Mouse (Mus musculus): ENCODE measurements around the gene Il10rb. TPM values are rescaled to one million over a fixed set of nuclear protein-coding genes. Genes with fewer than 3 reads are reported as not detected.

The Il10rb gene
- polyA plus RNA-seq, 1 experiment from 2014 or later = 52.3 TPM

DNA sequence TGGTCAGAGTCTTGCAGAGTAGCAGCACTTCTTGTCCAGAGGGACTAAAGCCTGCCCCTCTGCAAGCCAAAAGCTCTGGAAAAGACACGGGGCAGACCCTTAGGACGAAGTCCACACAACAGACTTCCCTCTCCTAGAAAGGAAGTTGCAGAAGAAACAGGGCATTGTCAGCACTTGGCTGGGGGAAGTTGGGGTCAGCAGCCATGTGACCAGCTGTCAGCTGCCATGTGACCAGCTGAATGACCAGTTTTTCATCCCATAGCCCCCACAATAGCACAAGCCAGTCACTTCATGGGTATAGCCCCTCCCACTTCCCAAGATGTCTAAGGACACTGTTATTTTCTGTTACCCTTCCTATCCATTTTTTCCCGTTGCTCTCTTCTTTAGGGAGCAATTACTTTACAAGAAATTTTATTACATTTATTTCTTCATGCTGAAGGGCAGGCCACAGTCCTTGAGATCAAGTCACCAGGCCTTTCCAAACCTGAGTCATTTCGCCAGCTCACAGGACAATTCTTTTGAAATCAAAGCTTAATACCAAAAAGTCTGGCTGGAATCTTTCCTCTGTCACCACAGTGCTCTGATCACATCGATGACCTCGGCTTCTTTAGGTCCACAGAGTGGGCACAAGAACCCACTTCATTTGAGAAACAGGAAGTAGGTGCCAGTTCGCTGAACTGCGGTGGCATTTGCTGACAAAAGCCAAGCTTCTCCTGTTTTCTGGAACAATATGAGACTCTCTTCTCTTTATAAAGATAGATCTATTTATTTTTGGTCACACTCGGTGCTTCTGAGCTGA lies 9.6 kb downstream of the Il10rb start:
- TF ChIP-seq CTCF (IDR thresholded peaks at IDR 0.05; ENCODE audit: low read depth) = no peak
- no peak for TF ChIP-seq EP300 (optimal IDR thresholded peaks at IDR 0.05)
- Histone ChIP-seq H3K9me3 (ENCODE audit: control insufficient read depth, low read length) (no peaks in the 10 kb centered on the region), H3K4me1 (replicated peaks; ENCODE audit: control insufficient read depth, insufficient read depth) (no peaks in the 10 kb centered on the region), H3K27me3 (ENCODE audit: control insufficient read depth, insufficient read depth, low read length) (no peaks in the 10 kb centered on the region), H3K4me2 (replicated peaks; ENCODE audit: low read depth) (no peak overlapping the region), H3K27ac (replicated peaks) (no peak overlapping the region), H3K9ac (ENCODE audit: low read length) (no peak overlapping the region), H3K36me3 (ENCODE audit: control insufficient read depth, insufficient read depth, low read length) (peaks cover 22% of the 10 kb centered on the region), H3K4me3 (ENCODE audit: low read depth, low read length) (no peak overlapping the region)
- ATAC-seq (ENCODE audit: low FRiP score, low TSS enrichment) (no peak), DNase-seq (ENCODE audit: low spot score) (no peak)
- WGBS = 84% methylated on average over 9 of the region's 9 CpGs

DNA sequence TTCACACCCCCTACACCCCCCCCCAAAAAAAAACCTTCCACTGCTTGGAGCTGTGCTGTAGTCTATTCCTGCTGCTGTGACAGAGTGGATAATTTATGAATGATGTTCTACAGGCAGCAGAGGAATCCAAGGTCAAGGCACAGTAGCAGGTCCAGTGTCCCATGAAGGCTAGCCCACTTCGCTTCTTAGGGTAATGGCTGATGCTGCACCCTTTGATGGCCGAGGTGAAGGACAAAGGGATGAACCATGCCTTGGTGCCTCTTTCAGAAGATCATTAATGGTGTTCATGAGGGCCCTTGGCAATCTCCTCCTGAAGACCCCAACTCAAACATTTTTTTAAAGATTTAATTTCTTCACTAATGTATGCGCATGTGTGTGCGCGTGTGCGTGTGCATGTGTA lies 10.4 kb downstream of the Il10rb start:
- Histone ChIP-seq H3K36me3 (ENCODE audit: control insufficient read depth, insufficient read depth, low read length) (peaks cover 23% of the 10 kb centered on the region), H3K27me3 (ENCODE audit: control insufficient read depth, insufficient read depth, low read length) (no peaks in the 10 kb centered on the region), H3K9me3 (ENCODE audit: control insufficient read depth, low read length) (no peaks in the 10 kb centered on the region), H3K4me1 (replicated peaks; ENCODE audit: control insufficient read depth, insufficient read depth) (no peaks in the 10 kb centered on the region), H3K9ac (ENCODE audit: low read length) (no peak overlapping the region), H3K27ac (replicated peaks) (no peak overlapping the region), H3K4me2 (replicated peaks; ENCODE audit: low read depth) (no peak overlapping the region), H3K4me3 (ENCODE audit: low read depth, low read length) (no peak overlapping the region)
- WGBS = 96% methylated on average over 6 of the region's 6 CpGs
- ATAC-seq (ENCODE audit: low FRiP score, low TSS enrichment) = no peak
- TF ChIP-seq CTCF (IDR thresholded peaks at IDR 0.05; ENCODE audit: low read depth) = no peak
- no peak for TF ChIP-seq EP300 (optimal IDR thresholded peaks at IDR 0.05)
- no peak for DNase-seq (ENCODE audit: low spot score)

DNA sequence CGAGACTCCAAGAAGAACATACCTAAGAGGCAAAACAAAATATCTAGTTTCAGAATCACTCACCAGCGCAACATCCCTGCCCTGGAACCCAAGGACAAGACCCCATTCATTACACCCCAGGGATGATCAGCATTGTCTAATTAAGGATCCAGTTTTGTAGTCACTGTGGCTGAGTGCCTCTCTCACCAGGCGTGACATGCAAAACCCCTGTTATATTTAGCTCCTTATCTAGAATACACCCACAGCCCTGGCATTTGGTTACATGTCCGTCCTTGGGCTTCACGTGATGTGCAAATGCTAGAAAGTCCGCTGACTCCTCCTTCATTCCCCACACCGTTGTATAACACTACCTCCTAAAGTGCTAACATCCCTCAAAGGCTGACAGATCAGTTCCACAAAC lies 11.0 kb downstream of the Il10rb start:
- no peaks in the 10 kb centered on the region for H3K9me3 ChIP-seq (ENCODE audit: control insufficient read depth, low read length)
- H3K27ac ChIP-seq (replicated peaks) = no peak overlapping the region
- H3K4me2 ChIP-seq (replicated peaks; ENCODE audit: low read depth) = no peak overlapping the region
- H3K36me3 ChIP-seq (ENCODE audit: control insufficient read depth, insufficient read depth, low read length) = peaks cover 26% of the 10 kb centered on the region
- DNase-seq (ENCODE audit: low spot score) = no peak
- 66% methylated on average over 7 of the region's 7 CpGs for WGBS
- H3K4me3 ChIP-seq (ENCODE audit: low read depth, low read length) = no peak overlapping the region
- TF ChIP-seq CTCF (IDR thresholded peaks at IDR 0.05; ENCODE audit: low read depth) (no peak), EP300 (optimal IDR thresholded peaks at IDR 0.05) (no peak)
- no peak for ATAC-seq (ENCODE audit: low FRiP score, low TSS enrichment)
- no peaks in the 10 kb centered on the region for H3K4me1 ChIP-seq (replicated peaks; ENCODE audit: control insufficient read depth, insufficient read depth)
- no peak overlapping the region for H3K9ac ChIP-seq (ENCODE audit: low read length)
- H3K27me3 ChIP-seq (ENCODE audit: control insufficient read depth, insufficient read depth, low read length) = no peaks in the 10 kb centered on the region

DNA sequence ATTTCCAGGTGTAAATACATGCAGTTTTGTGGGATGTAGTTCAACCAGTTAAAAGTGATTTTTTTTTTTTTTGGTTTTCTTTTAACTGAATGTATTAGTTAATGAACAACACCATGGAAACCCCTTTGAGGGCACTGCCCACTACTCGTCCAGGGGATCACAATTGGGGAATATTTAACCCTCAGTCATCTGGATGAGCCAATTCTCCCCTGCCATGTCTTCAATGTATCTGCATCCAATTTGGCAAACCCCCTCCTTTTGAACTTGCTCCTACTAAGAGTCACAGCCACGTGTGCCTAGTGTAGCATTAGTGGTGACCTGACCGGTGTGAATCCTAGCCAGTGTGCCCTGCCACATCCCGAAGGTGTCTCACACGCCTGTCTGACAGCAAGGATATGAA lies 12.6 kb downstream of the Il10rb start:
- Histone ChIP-seq H3K4me2 (replicated peaks; ENCODE audit: low read depth) (no peak overlapping the region), H3K9me3 (ENCODE audit: control insufficient read depth, low read length) (no peaks in the 10 kb centered on the region), H3K36me3 (ENCODE audit: control insufficient read depth, insufficient read depth, low read length) (peaks cover 25% of the 10 kb centered on the region), H3K27ac (replicated peaks) (no peak overlapping the region), H3K4me3 (ENCODE audit: low read depth, low read length) (no peak overlapping the region), H3K27me3 (ENCODE audit: control insufficient read depth, insufficient read depth, low read length) (no peaks in the 10 kb centered on the region), H3K4me1 (replicated peaks; ENCODE audit: control insufficient read depth, insufficient read depth) (no peaks in the 10 kb centered on the region), H3K9ac (ENCODE audit: low read length) (no peak overlapping the region)
- ATAC-seq (ENCODE audit: low FRiP score, low TSS enrichment) = no peak
- no peak for DNase-seq (ENCODE audit: low spot score)
- 78% methylated on average over 5 of the region's 5 CpGs for WGBS
- TF ChIP-seq CTCF (IDR thresholded peaks at IDR 0.05; ENCODE audit: low read depth) (no peak), EP300 (optimal IDR thresholded peaks at IDR 0.05) (no peak)

DNA sequence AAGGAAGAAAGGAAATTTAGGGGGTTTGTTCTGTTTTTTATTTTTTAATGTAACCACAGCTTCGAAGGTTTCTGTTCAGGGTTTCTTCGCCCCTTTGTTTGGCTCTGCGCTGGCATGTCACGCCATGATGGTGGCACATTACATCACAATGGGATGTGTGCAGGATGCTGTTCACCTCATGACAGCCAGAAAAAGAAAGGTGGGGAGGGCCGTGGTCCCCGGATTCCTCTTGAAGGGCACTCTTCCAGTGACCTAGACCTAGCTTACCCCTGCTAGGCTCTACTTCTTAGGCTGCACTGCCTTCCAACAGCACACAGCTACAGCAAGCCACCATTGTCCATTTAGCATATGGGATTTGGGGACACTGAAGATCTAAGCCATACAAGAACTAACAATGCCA lies 19.9 kb downstream of the Il10rb start:
- H3K36me3 ChIP-seq (ENCODE audit: control insufficient read depth, insufficient read depth, low read length) = peaks cover 15% of the 10 kb centered on the region; the same call in 1 of the 2 replicates
- no peak overlapping the region for H3K4me2 ChIP-seq (replicated peaks; ENCODE audit: low read depth)
- no peak overlapping the region for H3K9ac ChIP-seq (ENCODE audit: low read length)
- 94% methylated on average over 6 of the region's 6 CpGs for WGBS
- no peaks in the 10 kb centered on the region for H3K9me3 ChIP-seq (ENCODE audit: control insufficient read depth, low read length)
- TF ChIP-seq CTCF (IDR thresholded peaks at IDR 0.05; ENCODE audit: low read depth) = no peak
- no peak for TF ChIP-seq EP300 (optimal IDR thresholded peaks at IDR 0.05)
- no peak overlapping the region for H3K4me3 ChIP-seq (ENCODE audit: low read depth, low read length)
- H3K27me3 ChIP-seq (ENCODE audit: control insufficient read depth, insufficient read depth, low read length) = no peaks in the 10 kb centered on the region
- no peak overlapping the region for H3K27ac ChIP-seq (replicated peaks)
- no peak for DNase-seq (ENCODE audit: low spot score)
- no peak for ATAC-seq (ENCODE audit: low FRiP score, low TSS enrichment)
- no peaks in the 10 kb centered on the region for H3K4me1 ChIP-seq (replicated peaks; ENCODE audit: control insufficient read depth, insufficient read depth)

DNA sequence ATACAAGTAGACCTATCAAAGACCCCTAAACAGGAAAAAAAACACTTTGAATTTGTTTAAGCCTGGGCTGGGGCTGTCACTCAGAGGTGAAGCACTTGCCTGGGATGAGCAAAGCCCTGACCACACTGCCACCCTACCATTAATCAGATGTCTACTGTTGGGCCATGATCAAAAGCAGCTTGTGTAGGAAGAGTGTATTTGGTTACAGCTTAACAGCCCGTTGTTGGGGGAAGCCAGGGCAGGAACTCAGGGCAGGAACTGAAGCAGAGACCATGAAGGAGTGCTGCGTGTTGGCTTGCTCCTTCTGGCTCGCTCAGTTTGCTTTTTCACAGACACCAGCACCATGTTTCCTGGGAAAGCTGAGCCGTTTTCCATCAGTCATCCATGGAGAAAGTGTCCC lies 20.6 kb downstream of the Il10rb start:
- Histone ChIP-seq H3K9me3 (ENCODE audit: control insufficient read depth, low read length) (no peaks in the 10 kb centered on the region), H3K4me3 (ENCODE audit: low read depth, low read length) (no peak overlapping the region), H3K4me1 (replicated peaks; ENCODE audit: control insufficient read depth, insufficient read depth) (no peaks in the 10 kb centered on the region), H3K4me2 (replicated peaks; ENCODE audit: low read depth) (no peak overlapping the region), H3K9ac (ENCODE audit: low read length) (no peak overlapping the region), H3K27me3 (ENCODE audit: control insufficient read depth, insufficient read depth, low read length) (no peaks in the 10 kb centered on the region), H3K27ac (replicated peaks) (no peak overlapping the region), H3K36me3 (ENCODE audit: control insufficient read depth, insufficient read depth, low read length) (peaks cover 11% of the 10 kb centered on the region; the same call in 1 of the 2 replicates)
- ATAC-seq (ENCODE audit: low FRiP score, low TSS enrichment) (no peak), DNase-seq (ENCODE audit: low spot score) (no peak)
- WGBS = 79% methylated on average over 4 of the region's 4 CpGs
- TF ChIP-seq EP300 (optimal IDR thresholded peaks at IDR 0.05) (no peak), CTCF (IDR thresholded peaks at IDR 0.05; ENCODE audit: low read depth) (no peak)
